Mouse (Mus musculus) left cerebral cortex, postnatal 25 days (tissue): ENCODE data around the gene Usp17le. TPM values are rescaled to one million over a fixed set of nuclear protein-coding genes. Genes with fewer than 3 reads are reported as not detected.
"Not testable (repeated sequence)": the region's sequence is repeated elsewhere in the genome, so short reads cannot be mapped to it uniquely, and the experiment has no call there.

Experiments used
- DNase-seq, 2 experiments: peaks; one replicate each; pipeline ENCODE4 v3.0.0; 2022; ENCODE audit warnings: low spot score in 2 of 2, mixed read lengths in 1 of 2
- intact Hi-C: fragments of 180-260 bp; cut with DNase I; formaldehyde crosslinking; loops from one replicate; pipeline ENCODE4 v1.15.1; 2025
- total RNA-seq, 2 experiments: library from RNA; stranded (reverse); gene quantifications; 2 replicates each; pipeline ENCODE4 v1.2.3; 2021

The Usp17le gene
- not detected for total RNA-seq

DNA sequence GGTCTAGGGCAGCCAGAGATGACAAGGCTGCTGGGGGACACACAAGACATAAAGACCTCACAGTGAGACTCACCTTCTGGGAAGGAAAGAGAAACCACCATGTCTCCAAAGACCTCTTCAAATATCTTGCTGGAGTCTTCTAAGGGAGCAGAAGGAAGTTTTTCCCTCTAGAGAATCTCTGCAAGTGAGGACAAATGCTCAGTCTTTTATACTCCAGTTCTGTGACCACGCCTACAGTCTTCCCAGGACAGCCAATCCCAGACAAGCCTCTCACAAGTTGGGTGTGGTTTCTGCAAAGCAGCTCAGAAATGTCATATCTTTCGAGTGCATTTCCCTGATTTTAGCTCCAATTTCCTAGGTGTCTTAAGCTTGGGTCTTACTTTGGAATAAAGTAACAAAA is at the start of gene Usp17le:
TSS of gene Usp17le (minus strand) at position 101 of the 400 bp plus-strand sequence.
- intact Hi-C loops, DNase-seq: not testable (repeated sequence)

DNA sequence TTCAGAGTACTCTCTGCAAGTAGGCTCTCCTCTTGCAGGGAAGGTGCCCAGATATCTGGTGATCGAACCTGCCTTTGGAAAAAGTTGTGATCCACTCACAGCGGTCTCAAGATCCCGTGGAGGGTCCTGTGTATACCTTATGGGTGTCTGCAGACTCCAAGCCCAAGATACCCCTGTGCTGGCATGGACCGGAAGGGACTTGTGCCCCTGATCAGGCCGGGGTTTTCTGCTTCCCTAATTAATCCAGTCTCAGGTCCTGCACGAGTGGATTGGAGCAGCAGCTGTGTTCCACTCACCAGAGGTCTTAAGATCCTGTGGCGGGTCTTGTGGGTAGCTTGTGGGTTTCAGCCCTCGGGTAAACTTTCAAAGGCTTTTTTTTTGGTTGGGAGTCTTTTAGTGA is 33.1 kb upstream of the Usp17le start:
- DNase-seq, intact Hi-C loops: not testable (repeated sequence)

DNA sequence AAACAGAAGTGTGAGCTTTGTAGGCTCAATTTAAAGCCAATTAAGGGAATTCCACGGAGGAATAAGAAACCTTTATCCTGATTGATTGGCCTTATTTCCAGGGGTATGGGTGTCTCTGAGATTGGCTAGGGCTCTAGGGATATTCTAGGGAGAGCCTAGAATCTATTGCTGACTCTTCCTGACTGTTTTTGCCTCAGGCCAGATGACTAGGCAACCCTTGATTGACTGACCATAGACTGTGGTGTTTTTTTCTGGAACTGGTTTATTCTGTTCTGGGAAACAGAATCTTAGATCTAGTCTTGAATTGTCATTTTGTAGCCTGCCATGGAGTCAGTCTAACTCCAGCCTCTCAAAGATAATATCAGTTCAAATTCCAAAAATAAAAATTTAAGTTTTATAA is 13.5 kb upstream of the Usp17le start:
- intact Hi-C loops: no loop called here
- DNase-seq: no peak

Other genes starting within 250 kb of the Usp17le start
- not detected for gene Olfr651, start 227.3 kb downstream of the Usp17le start, total RNA-seq
- not detected for gene Olfr652, start 216.6 kb downstream of the Usp17le start, total RNA-seq
- not detected for gene Olfr653, start 200.2 kb downstream of the Usp17le start, total RNA-seq
- not detected for gene Olfr654, start 190.4 kb downstream of the Usp17le start, total RNA-seq
- gene Olfr655, start 175.7 kb downstream of the Usp17le start, total RNA-seq: not detected
- not detected for gene Olfr656, start 163.5 kb downstream of the Usp17le start, total RNA-seq
- not detected for gene Olfr657, start 152.7 kb downstream of the Usp17le start, total RNA-seq
- gene Olfr658, start 130.2 kb downstream of the Usp17le start, total RNA-seq: not detected
- gene Olfr659, start 110.7 kb downstream of the Usp17le start, total RNA-seq: not detected
- gene Olfr661, start 91.0 kb downstream of the Usp17le start, total RNA-seq: not detected
- gene Usp17lb, start 65.1 kb upstream of the Usp17le start, total RNA-seq: not detected
- gene Usp17la, start 79.5 kb upstream of the Usp17le start, total RNA-seq: not detected
- not detected for gene Olfr665, start 100.6 kb upstream of the Usp17le start, total RNA-seq
- not detected for gene Olfr666, start 118.5 kb upstream of the Usp17le start, total RNA-seq
- gene Olfr667, start 144.0 kb upstream of the Usp17le start, total RNA-seq: not detected
- gene Olfr668, start 150.6 kb upstream of the Usp17le start, total RNA-seq: not detected
- not detected for gene Olfr669, start 156.8 kb upstream of the Usp17le start, total RNA-seq
- not detected for gene Olfr670, start 185.2 kb upstream of the Usp17le start, total RNA-seq
- not detected for gene Olfr671, start 201.7 kb upstream of the Usp17le start, total RNA-seq
- gene Olfr672, start 224.6 kb upstream of the Usp17le start, total RNA-seq: not detected